Mouse (Mus musculus): ENCODE data around the gene Gmeb2.

The Gmeb2 gene

DNA sequence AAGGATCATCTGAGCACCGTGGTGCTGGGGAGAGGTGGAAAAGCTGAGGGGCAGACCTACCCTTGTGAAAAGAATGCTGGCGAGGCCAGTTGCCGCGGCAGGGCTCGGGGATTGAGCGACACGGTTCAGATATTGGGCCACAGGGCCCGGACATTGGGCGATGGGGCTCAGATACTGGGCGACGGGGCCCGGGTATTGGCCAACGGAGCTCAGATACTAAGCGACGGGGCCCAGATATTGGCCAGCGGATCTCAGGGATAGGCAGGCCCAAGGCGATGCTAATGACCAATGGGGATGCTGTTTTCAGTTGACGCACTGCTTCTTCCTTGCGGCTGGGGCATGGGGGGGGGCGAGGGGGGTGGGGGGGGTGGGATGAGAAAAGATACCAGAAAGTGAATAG, 56.7 kb downstream of the Gmeb2 start:
- DNase-seq (ENCODE audit: low read depth in 1 of 2, low spot score in 2 of 2): no peak

DNA sequence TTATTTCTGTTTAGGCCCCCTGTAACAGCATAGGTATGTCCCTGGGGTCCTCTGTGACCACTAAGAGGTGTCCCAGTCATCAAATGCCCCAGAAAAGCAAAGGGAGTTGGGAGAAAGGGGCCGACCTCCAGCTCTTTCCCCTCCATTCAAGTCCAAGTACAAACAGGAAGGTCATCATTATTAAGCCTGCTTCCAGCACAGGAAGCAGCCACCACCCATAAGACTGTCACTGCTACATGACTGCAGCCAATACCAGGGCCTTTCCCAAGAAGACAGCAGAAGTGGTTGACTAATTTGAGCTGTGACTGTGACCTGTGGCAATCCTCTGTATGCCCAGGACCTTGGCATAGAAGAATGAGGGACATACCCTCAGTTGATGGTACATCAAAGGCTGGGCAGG, 59.5 kb downstream of the Gmeb2 start:
- DNase-seq (ENCODE audit: low read depth in 1 of 2, low spot score in 2 of 2): no peak

DNA sequence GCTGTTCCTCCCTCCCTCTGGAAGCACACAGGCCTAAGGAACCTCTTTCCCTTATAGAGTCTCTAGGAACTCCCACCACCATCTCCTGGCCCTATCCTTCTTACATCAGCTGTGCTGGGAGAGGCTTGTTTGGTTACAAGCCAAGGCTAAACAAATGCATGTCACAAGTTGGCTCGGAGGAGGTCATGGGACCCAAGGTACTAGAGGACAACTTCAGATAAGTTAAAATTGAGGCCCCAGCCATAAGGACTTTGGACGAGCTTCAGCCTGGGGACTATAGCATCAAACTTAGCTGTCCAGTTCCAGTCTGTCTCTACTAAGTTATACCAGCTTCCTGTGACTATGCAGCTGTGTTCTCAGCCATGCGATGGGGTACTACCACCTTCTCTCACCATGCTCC, 60.7 kb downstream of the Gmeb2 start:
- DNase-seq (ENCODE audit: low read depth in 1 of 2, low spot score in 2 of 2): no peak

- DNase-seq (ENCODE audit: low read depth in 1 of 2, low spot score in 2 of 2): no peak
These were observed 62.8 kb downstream of the Gmeb2 start for GRCm38 (mm10) chr2:181224994-181225393.

DNA sequence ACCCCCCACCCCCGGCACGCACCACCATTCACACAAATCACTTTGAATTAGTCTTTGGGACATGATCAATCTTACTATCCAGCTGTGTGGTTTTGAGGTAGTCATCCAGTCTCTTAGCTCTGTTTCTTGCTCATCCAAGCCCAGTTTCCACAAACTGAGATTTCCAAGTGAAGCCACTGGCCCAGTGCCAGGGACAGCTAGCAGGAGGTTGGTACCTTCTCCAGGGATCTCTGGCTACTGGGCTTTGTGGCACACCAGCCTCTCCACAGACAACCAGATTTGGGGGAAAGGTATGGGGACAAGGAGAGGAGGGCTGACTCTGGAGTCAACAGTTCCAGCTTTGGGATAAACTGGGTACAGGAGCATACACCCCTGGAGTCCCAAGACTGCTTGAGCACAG, 67.5 kb downstream of the Gmeb2 start:
- no peak for DNase-seq (ENCODE audit: low read depth in 1 of 2, low spot score in 2 of 2)

GRCm38 (mm10) chr2:181219538-181220216, 68.2 kb downstream of the Gmeb2 start, which contains the start of gene Fndc11:
TSS of gene Fndc11 (plus strand) at chr2:181220013.
- DNase-seq (ENCODE audit: low read depth in 1 of 2, low spot score in 2 of 2): peak in 1 of 2 experiments; percentile 37

DNA sequence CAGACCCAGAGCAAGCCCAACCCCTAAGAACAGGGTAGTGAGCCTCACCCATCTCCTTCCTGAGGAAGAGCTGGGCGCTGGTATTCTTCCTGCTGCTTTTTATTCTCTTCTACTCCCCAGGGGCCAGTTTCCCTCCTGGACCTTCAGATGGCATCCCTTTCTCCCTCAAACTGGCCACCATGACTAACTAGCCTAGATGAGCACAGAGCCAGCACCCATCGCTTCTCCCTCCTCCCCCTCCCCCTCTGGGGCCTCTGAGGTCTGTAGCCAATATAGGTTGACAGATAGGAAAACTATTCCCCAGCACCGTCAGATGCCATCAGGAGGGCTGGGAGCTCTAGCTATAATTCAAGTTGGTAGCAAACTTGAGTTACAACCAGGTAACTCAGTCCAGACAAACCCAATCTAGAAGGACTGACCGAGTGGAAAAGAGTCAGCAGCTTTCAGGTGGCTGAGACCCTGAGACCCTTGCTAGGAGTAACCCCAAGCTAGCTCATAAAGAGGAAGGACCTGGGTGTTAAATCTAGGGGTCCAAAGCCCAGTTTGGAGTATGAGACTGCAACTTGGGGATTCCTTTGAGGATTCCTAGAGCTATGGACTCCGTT, 68.9 kb downstream of the Gmeb2 start:
- no peak for DNase-seq (ENCODE audit: low read depth in 1 of 2, low spot score in 2 of 2)

- no peak for DNase-seq (ENCODE audit: low read depth in 1 of 2, low spot score in 2 of 2)
These were observed 71.8 kb downstream of the Gmeb2 start for GRCm38 (mm10) chr2:181216037-181216436.

GRCm38 (mm10) chr2:181213021-181213445, 74.8 kb downstream of the Gmeb2 start, which contains the start of gene Srms:
TSS of gene Srms (minus strand) at chr2:181213185.
- no peak for DNase-seq (ENCODE audit: low read depth in 1 of 2, low spot score in 2 of 2)

GRCm38 (mm10) chr2:181212389-181213020, 75.3 kb downstream of the Gmeb2 start:
- no peak for DNase-seq (ENCODE audit: low read depth in 1 of 2, low spot score in 2 of 2)

DNA sequence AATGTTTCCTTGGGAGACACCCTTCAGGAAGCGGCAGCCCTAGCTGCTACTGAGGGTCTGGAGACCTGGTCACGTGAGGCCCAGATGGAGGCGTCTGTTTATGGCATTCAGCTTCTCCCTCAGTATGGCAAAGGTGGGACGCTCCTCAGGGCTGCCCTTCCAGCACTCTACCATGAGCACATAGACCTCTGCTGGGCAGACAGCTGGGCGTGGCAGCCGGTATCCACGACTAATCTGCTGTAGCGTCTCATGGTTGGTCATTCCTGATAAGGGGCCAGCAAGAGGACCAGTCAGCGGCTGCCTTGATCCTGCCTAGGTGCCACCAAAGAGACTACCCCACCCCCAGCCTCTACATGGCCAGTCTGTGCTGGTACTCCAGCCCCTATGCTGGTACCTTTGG, 81.7 kb downstream of the Gmeb2 start:
- no peak for DNase-seq (ENCODE audit: low read depth in 1 of 2, low spot score in 2 of 2)

- DNase-seq (ENCODE audit: low read depth in 1 of 2, low spot score in 2 of 2): no peak
These were observed 82.2 kb downstream of the Gmeb2 start for GRCm38 (mm10) chr2:181205678-181206077.

- no peak for DNase-seq (ENCODE audit: low read depth in 1 of 2, low spot score in 2 of 2)
These were observed 84.9 kb downstream of the Gmeb2 start for GRCm38 (mm10) chr2:181202886-181203285.

GRCm38 (mm10) chr2:181202422-181202821, 85.4 kb downstream of the Gmeb2 start, which contains the start of gene Ptk6:
TSS of gene Ptk6 (minus strand) at chr2:181202789.
- no peak for DNase-seq (ENCODE audit: low read depth in 1 of 2, low spot score in 2 of 2)

GRCm38 (mm10) chr2:181201606-181202005, 86.2 kb downstream of the Gmeb2 start:
- DNase-seq (ENCODE audit: low read depth in 1 of 2, low spot score in 2 of 2): no peak
